ENCODE assay signal across 10 mouse cellular contexts in genomic region chr7:15961798-15962197, GRCm38 (mm10). TPM values are rescaled to one million over a fixed set of nuclear protein-coding genes. Genes with fewer than 3 reads are reported as not detected.
DNase-seq lines count a peak whose midpoint lies in the region; ATAC-seq and TF ChIP-seq lines count a peak whose summit lies in the region.
"Had no signal": no experiment of that assay in that cellular context is flagged by ENCODE, and none has a peak within 500 bp of the region (broad histone marks: within the 10 kb centered on the region; RNA-seq: fewer than 3 reads in every experiment).

No protein-coding gene starts in this region.

- H3K4me3 ChIP-seq in heart, adult 2 months = peak overlapping the region; percentile 38
- no peak overlapping the region for H3K4me3 ChIP-seq in kidney, postnatal 0 days (replicated peaks; ENCODE audit: low read depth, low read length)
- H3K4me3 ChIP-seq in embryonic facial prominence, embryonic 10.5 days = peak overlapping the region; percentile 33; the same call in 1 of the 2 replicates
- no peak overlapping the region for H3K4me3 ChIP-seq in limb, embryonic 14.5 days (replicated peaks; ENCODE audit: low read length)
- H3K4me3 ChIP-seq: midbrain, embryonic 12.5 days had no signal

- no peak for DNase-seq in heart, adult 2 months
- DNase-seq in heart, adult 18-20 months = no peak
- DNase-seq in kidney, postnatal 0 days (ENCODE audit: low spot score) = no peak
- DNase-seq in kidney, adult 9 months = no peak
- DNase-seq in embryonic facial prominence, embryonic 10.5 days (ENCODE audit: low spot score) = no peak
- no peak for DNase-seq in limb, embryonic 14.5 days (ENCODE audit: low spot score)
- no peak for DNase-seq in right cerebral cortex, postnatal 14 days
- DNase-seq in thymus, postnatal 14 days = no peak

- peak overlapping the region; percentile 97 for H3K27ac ChIP-seq in heart, adult 2 months
- peak overlapping the region; percentile 74; the same call in 1 of the 2 replicates for H3K27ac ChIP-seq in kidney, postnatal 0 days
- 0 out of 2 replicates have a peak overlapping the region, but pooled peaks have one; percentile 76 for H3K27ac ChIP-seq in embryonic facial prominence, embryonic 10.5 days (replicated peaks)
- H3K27ac ChIP-seq in limb, embryonic 14.5 days (replicated peaks; ENCODE audit: low read depth, low read length) = peak overlapping the region; percentile 89
- H3K27ac ChIP-seq: midbrain, embryonic 12.5 days had no signal

- no peak for TF ChIP-seq EP300 in heart, adult 2 months (IDR thresholded peaks at IDR 0.05; ENCODE audit: insufficient read depth, low read depth, low read length)

- H3K9me3 ChIP-seq in kidney, postnatal 0 days (replicated peaks; ENCODE audit: low read length) = no peaks in the 10 kb centered on the region
- 0 out of 2 replicates have a peak, but pooled peaks cover 4% of the 10 kb centered on the region for H3K9me3 ChIP-seq in embryonic facial prominence, embryonic 10.5 days
- H3K9me3 ChIP-seq in limb, embryonic 14.5 days (ENCODE audit: control insufficient read depth, low read length) = no peaks in the 10 kb centered on the region
- H3K9me3 ChIP-seq: midbrain, embryonic 12.5 days had no signal

- H3K9ac ChIP-seq in heart, adult 2 months (ENCODE audit: low read depth, low read length) = peak overlapping the region; percentile 17; the same call in 1 of the 2 replicates
- no peak overlapping the region for H3K9ac ChIP-seq in kidney, postnatal 0 days (ENCODE audit: low read depth, low read length)
- no peak overlapping the region for H3K9ac ChIP-seq in limb, embryonic 14.5 days (ENCODE audit: low read depth, low read length, severe bottlenecking)
- H3K9ac ChIP-seq: liver, postnatal 0 days; midbrain, embryonic 12.5 days had no signal

- peak overlapping the region; percentile 19; the same call in 1 of the 2 replicates for H3K4me2 ChIP-seq in kidney, postnatal 0 days (ENCODE audit: low read length)
- H3K4me2 ChIP-seq in limb, embryonic 14.5 days (replicated peaks; ENCODE audit: low read depth, low read length, severe bottlenecking) = peak overlapping the region; percentile 32
- H3K4me2 ChIP-seq: midbrain, embryonic 12.5 days had no signal

- peaks cover 22% of the 10 kb centered on the region for H3K36me3 ChIP-seq in heart, adult 2 months (ENCODE audit: control insufficient read depth, insufficient read depth, low read length)
- H3K36me3 ChIP-seq in kidney, postnatal 0 days (ENCODE audit: insufficient read depth, low read length) = 0 out of 2 replicates have a peak, but pooled peaks cover 3% of the 10 kb centered on the region
- peaks cover 4% of the 10 kb centered on the region; the same call in 1 of the 2 replicates for H3K36me3 ChIP-seq in embryonic facial prominence, embryonic 10.5 days (replicated peaks)
- H3K36me3 ChIP-seq in limb, embryonic 14.5 days (ENCODE audit: control insufficient read depth, insufficient read depth, low read length) = peaks cover 15% of the 10 kb centered on the region
- H3K36me3 ChIP-seq: midbrain, embryonic 12.5 days had no signal

- no peak for ATAC-seq in kidney, postnatal 0 days (replicated peaks; ENCODE audit: low FRiP score, low read depth)
- ATAC-seq in limb, embryonic 14.5 days (ENCODE audit: low FRiP score, low read depth) = no peak

- H3K4me1 ChIP-seq in heart, adult 2 months (ENCODE audit: control insufficient read depth, insufficient read depth, low read length) = peaks cover 24% of the 10 kb centered on the region
- H3K4me1 ChIP-seq in kidney, postnatal 0 days (replicated peaks; ENCODE audit: insufficient read depth, low read length) = no peaks in the 10 kb centered on the region; the same call in 1 of the 2 replicates
- H3K4me1 ChIP-seq in embryonic facial prominence, embryonic 10.5 days = peaks cover 34% of the 10 kb centered on the region
- H3K4me1 ChIP-seq in limb, embryonic 14.5 days (ENCODE audit: control insufficient read depth, insufficient read depth, low read length) = peaks cover 29% of the 10 kb centered on the region

- no peak for TF ChIP-seq CTCF in heart, adult 2 months (IDR thresholded peaks at IDR 0.05)
- no peak for TF ChIP-seq CTCF in kidney, postnatal 0 days (IDR thresholded peaks at IDR 0.05; ENCODE audit: low read depth)

- WGBS in heart, adult 2 months = 52% methylated on average over 7 of the region's 7 CpGs
- 84% methylated on average over 7 of the region's 7 CpGs for WGBS in kidney, postnatal 0 days
- 88% methylated on average over 7 of the region's 7 CpGs for WGBS in embryonic facial prominence, embryonic 10.5 days
- 76% methylated on average over 7 of the region's 7 CpGs for WGBS in limb, embryonic 14.5 days

- no peaks in the 10 kb centered on the region for H3K79me2 ChIP-seq in heart, adult 2 months (replicated peaks; ENCODE audit: control insufficient read depth, insufficient read depth, low read length)

- intact Hi-C loops in heart, adult 2 months (cut with DNase I) = loop anchor here (1.0 kb wide), 2 partner anchors 13 to 28 kb away; no protein-coding TSS in a partner anchor

- no peak for TF ChIP-seq POLR2A in heart, adult 2 months (IDR thresholded peaks at IDR 0.05; ENCODE audit: insufficient read depth, low read depth, low read length)
- TF ChIP-seq POLR2A in limb, embryonic 14.5 days (IDR thresholded peaks at IDR 0.05; ENCODE audit: borderline replicate concordance, extremely low read depth, insufficient read depth, insufficient read length) = no peak

- H3K27me3 ChIP-seq in heart, adult 2 months (ENCODE audit: control insufficient read depth, insufficient read depth, low read length) = no peaks in the 10 kb centered on the region
- H3K27me3 ChIP-seq in kidney, postnatal 0 days (ENCODE audit: insufficient read depth, low read length) = no peaks in the 10 kb centered on the region
- H3K27me3 ChIP-seq in embryonic facial prominence, embryonic 10.5 days (replicated peaks; ENCODE audit: low read depth, poor library complexity, severe bottlenecking) = no peaks in the 10 kb centered on the region
- no peaks in the 10 kb centered on the region for H3K27me3 ChIP-seq in limb, embryonic 14.5 days (ENCODE audit: control insufficient read depth, insufficient read depth, low read length)
- H3K27me3 ChIP-seq: midbrain, embryonic 12.5 days had no signal

RNA-seq across cellular contexts. Expression of gene Ehd2, which starts 5.6 kb away (rescaled TPM):
- 10 to 100 TPM; 76.8 to 91.3 TPM for total RNA-seq in heart, adult 2 months (2021)
- 81.9 and 100 TPM in 2 replicates for polyA plus RNA-seq in heart, adult 2 months (2012; rRNA removed)
- 10 to 100 TPM; 65.8 to 77.3 TPM for total RNA-seq in heart, adult 18-20 months (2021)
- 24.6 and 26.6 TPM in 2 replicates for polyA plus RNA-seq in kidney, postnatal 0 days (2015; fragmentation: Nextera tagmentation; extraction: Ambion mirVana)
- 11.6 and 13.8 TPM in 2 replicates for polyA plus RNA-seq in embryonic facial prominence, embryonic 10.5 days (2016; fragmentation: Nextera tagmentation; extraction: Ambion mirVana)
- 47.6 and 62.0 TPM in 2 replicates for polyA plus RNA-seq in limb, embryonic 14.5 days (2012; rRNA removed)
- 42.5 and 49.3 TPM in 2 replicates for polyA plus RNA-seq in limb, embryonic 14.5 days (2014; fragmentation: Nextera tagmentation; extraction: Ambion mirVana)

RNA-seq across cellular contexts. Expression of gene Nop53, which starts 15.9 kb away (rescaled TPM):
- total RNA-seq in heart, adult 2 months (2021) = 100 to 1,000 TPM; 117 to 143 TPM
- 56.3 and 60.0 TPM in 2 replicates for polyA plus RNA-seq in heart, adult 2 months (2012; rRNA removed)
- total RNA-seq in heart, adult 18-20 months (2021) = 100 to 1,000 TPM; 134 to 143 TPM
- polyA plus RNA-seq in kidney, postnatal 0 days (2015; fragmentation: Nextera tagmentation; extraction: Ambion mirVana) = 213 and 221 TPM in 2 replicates
- polyA plus RNA-seq in embryonic facial prominence, embryonic 10.5 days (2016; fragmentation: Nextera tagmentation; extraction: Ambion mirVana) = 180 and 185 TPM in 2 replicates
- 176 and 181 TPM in 2 replicates for polyA plus RNA-seq in limb, embryonic 14.5 days (2012; rRNA removed)
- 192 and 210 TPM in 2 replicates for polyA plus RNA-seq in limb, embryonic 14.5 days (2014; fragmentation: Nextera tagmentation; extraction: Ambion mirVana)

RNA-seq across cellular contexts. Expression of gene Selenow, which starts 39.6 kb away (rescaled TPM):
- total RNA-seq in heart, adult 2 months (2021) = 100 to 1,000 TPM; 170 to 195 TPM
- 312 and 325 TPM in 2 replicates for polyA plus RNA-seq in heart, adult 2 months (2012; rRNA removed)
- 100 to 1,000 TPM; 181 to 202 TPM for total RNA-seq in heart, adult 18-20 months (2021)
- polyA plus RNA-seq in kidney, postnatal 0 days (2015; fragmentation: Nextera tagmentation; extraction: Ambion mirVana) = 751 and 763 TPM in 2 replicates
- 756 and 839 TPM in 2 replicates for polyA plus RNA-seq in embryonic facial prominence, embryonic 10.5 days (2016; fragmentation: Nextera tagmentation; extraction: Ambion mirVana)
- polyA plus RNA-seq in limb, embryonic 14.5 days (2012; rRNA removed) = 582 and 588 TPM in 2 replicates
- polyA plus RNA-seq in limb, embryonic 14.5 days (2014; fragmentation: Nextera tagmentation; extraction: Ambion mirVana) = 1,065 and 1,091 TPM in 2 replicates

Comparison
In these comparisons a context has a peak if more than half of its experiments do, and no peak if none do; other contexts are left out.
1. H3K4me3 ChIP-seq: peak in heart, adult 2 months (single experiment) and embryonic facial prominence, embryonic 10.5 days (single experiment); none in kidney, postnatal 0 days (single experiment) and limb, embryonic 14.5 days (single experiment).
2. Peak in every context shown above with its lines, with median percentiles within 50 percentile points of each other: H3K27ac ChIP-seq.